Mouse (Mus musculus): Measurements from ENCODE around the gene Nfkbil1. TPM values are rescaled to one million over a fixed set of nuclear protein-coding genes. Genes with fewer than 3 reads are reported as not detected.

Nfkbil1 gene
- total RNA-seq, 4 experiments from 2014 or later = 17.4 to 20.2 (median 19.8) TPM

DNA sequence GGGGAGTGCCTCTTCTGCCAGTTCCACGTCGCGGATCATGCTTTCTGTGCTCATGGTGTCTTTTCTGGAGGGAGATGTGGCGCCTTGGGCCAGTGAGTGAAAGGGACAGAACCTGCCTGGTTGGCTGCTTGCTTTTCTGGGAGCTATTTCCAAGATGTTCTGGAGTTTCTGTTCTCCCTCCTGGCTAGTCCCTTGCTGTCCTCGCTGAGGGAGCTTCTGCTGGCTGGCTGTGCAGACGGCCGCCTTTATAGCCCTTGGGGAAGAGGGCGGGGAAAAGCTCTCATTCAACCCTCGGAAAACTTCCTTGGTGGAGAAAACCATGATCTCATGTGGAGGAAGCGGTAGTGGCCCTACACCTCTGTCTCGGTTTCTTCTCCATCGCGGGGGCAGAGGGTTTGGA lies 33.8 kb downstream of the Nfkbil1 start, which contains the start of gene Tnf:
Tnf (minus strand) TSS at position 221 of the 400 bp plus-strand sequence.
- DNase-seq = no peak

DNA sequence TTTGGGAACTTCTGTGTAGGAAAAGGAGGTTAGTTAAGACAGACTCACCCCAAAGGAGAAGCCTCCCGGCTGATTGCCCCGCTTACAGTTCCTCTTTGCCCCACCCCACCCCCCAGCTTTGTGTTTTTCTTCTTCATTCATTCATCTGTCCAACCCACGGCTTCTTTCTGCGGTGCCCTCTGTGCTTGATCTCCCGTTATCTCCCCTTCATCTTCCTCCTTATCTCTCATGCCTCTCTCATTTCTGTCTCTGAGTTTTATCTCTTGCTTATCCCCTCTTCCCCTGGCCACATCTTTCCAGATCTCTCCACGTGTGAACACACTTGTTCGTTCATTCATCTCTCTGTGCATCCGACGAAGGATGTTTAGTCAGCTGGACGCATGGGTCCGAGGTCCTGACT lies 34.5 kb downstream of the Nfkbil1 start:
- no peak for DNase-seq

DNA sequence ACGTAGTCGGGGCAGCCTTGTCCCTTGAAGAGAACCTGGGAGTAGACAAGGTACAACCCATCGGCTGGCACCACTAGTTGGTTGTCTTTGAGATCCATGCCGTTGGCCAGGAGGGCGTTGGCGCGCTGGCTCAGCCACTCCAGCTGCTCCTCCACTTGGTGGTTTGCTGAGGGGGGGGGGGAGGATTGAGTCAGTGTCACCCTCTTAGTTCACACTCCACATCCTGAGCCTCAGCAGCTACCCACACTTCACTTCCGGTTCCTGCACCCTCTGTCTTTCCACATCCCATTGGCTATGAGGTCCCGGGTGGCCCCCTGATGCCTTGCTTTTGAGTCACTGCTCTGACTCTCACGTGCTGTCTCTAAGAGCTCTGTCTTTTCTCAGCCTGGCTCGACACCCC lies 35.2 kb downstream of the Nfkbil1 start:
- DNase-seq = no peak

DNA sequence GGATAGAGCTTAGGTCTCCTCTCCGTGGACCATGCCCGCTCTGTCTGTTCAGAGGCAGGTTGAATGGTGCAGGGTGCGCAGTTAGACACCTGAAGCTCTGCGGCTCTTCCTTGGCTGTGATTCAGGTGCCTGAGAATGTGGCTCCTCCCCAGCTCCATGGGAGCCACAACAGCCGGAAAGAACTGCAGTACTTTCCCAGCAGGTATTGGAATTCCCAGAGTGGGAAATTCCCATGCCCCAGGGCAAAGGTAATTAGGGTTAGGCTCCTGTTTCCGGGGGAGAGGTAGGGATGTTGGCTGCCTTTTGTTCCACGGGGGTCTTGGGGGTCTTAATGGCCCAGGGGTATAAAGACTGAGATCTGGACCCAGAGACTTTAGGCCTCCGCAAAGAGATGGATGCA lies 36.6 kb downstream of the Nfkbil1 start:
- no peak for DNase-seq

DNA sequence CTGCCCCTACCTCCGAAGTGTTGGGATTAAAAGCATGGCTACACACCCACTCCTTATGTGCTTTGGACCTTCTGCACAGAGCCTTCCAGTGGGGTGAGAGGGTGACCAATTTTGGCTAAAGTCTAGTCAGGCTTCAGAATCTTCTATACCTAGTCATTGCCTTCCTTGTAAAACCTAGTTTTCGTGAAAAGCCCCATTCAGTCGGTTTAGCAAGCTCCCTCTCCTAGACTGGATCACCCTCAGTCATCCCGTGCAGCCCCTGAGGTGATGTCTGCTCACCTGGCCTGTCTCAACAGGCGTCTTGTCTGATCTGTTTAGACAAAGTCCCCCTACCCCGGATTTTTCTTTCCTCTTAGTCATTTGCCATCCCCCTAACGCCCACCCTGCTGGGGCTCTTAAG lies 37.6 kb downstream of the Nfkbil1 start:
- no peak for DNase-seq

DNA sequence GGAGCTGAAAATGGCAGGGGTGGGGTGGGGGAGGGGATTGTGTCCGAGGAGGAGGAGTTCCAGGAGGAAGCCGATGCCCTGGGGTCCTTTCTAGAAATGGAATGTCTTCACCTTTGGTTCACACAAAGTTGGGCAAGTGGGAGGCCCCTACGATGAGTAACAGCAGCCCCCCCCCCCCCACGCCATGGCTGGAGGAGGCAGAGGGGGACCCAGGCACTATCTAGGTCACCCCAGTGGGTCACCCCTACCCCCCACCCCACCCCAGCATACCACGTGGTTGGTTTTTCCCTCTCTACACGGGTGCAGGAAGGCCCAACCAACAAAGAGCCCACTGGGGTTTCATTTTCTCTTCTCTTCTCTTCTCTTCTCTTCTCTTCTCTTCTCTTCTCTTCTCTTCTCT lies 38.5 kb downstream of the Nfkbil1 start:
- no peak for DNase-seq

DNA sequence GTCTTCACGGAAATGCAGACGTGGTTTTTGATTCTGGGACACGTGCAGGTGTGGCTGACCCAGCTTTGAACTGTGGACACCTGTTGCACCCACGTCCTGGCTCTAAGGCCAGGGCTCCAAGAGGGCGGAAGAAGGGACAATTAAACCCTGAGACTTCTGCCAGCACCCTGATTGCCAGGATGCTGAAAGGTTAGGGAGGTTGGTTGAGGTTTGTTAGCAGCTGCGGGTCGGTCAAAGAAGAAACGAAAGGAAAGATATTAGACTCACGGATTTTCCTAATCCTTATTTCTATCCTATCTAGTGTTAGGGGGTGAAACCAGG lies 39.3 kb downstream of the Nfkbil1 start:
- no peak for DNase-seq

DNA sequence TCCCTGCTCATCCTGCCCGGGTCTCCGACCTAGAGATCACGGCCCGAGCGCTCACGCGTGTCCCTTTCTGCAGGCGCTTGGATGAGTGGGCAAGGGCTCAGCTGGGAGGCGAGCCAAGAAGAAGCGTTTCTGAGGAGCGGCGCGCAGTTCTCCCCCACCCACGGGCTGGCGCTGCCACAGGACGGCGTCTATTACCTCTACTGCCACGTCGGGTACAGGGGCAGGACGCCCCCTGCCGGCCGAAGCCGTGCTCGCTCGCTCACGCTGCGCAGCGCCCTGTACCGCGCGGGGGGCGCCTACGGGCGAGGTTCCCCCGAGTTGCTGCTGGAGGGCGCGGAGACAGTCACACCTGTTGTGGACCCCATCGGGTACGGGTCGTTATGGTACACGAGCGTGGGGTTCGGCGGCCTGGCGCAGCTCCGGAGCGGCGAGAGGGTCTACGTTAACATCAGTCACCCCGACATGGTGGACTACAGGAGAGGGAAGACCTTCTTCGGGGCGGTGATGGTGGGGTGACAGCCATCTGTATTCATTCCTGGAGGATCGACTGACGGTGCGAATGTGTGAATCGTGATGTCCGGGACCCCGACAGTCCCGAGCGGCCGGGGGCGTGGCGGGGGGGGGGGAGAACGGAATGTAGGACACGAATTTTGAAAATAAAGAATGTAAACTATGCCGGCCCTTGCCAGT lies 39.8 kb downstream of the Nfkbil1 start:
- DNase-seq = peak; percentile 64

DNA sequence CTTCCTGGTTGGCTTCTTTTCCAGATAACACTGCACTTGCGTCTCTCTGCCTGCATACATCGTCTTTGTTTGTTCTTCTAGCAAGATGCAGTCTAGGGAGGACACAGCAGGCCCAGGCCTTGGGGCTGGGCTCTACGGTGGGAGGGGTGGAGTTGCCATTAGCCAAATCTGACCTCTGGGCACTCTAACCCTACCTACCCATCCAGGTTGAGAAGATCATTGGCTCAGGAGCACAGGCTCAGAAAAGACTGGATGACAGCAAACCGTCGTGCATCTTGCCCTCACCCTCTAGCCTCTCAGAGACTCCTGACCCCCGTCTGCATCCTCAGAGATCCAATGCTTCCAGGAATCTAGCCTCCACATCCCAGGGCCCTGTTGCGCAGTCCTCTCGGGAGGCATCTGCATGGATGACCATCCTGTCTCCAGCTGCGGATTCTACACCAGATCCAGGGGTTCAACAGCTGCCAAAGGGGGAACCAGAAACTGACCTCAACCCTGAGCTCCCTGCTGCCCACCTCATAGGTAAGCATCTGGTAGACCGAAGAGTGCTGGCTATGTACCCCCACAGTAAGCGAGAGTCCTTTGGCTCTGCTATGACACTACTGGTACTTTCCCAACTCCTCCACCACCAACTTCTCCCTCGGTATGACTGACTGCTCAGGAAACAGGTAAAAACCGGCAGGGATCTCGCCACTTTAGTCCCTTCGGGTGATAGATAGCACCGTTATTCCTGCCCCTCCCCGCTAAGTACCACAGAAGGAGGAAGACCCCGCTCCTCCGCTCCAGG lies 40.6 kb downstream of the Nfkbil1 start:
- no peak for DNase-seq

DNA sequence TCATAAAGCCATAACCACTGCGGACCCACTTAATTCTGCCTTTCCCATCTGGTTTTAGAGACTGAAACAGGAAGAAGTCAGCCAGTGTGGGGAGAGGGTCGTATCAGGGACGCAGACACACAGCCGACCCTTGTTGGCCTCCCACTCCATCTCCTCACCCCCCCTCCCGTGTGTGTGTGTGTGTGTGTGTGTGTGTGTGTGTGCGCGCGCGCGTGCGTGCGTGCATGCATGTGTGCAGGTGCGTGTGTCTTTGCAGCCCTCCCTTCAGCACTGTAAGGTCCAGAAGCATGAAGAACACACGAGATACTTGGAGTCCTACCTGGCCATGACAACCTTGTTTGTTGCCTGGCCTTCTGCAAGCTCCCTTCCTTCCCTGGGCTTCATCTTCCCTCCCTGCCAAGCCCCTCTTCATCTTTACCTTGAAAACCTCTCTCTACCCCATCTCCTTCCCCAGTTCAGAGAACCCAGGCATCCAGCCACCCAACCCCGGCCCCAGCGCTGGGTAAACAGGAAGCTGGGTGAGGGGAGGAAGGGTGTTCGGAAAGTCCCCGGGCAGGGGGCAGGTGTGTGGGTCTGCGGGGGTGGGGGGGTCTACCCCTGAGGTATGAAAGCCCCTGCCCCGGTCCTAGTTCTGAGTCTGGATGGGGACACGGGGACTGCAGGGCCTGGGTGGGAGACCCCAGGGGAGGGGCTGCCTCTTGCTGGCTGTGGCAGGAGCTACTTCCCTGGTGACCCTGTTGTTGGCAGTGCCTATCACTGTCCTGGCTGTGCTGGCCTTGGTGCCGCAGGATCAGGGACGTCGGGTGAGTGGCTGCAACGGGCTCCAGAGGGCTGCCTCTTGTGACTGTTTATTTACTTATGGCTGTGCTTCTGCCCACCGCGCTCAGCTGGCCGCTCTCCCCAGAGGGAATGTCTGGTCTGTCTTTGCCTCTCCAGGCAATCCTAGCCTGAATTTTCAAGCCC lies 41.4 kb downstream of the Nfkbil1 start, which contains the start of gene Ltb:
Ltb (plus strand) TSS at position 559 of the 963 bp plus-strand sequence.
- peak; percentile 65 for DNase-seq

DNA sequence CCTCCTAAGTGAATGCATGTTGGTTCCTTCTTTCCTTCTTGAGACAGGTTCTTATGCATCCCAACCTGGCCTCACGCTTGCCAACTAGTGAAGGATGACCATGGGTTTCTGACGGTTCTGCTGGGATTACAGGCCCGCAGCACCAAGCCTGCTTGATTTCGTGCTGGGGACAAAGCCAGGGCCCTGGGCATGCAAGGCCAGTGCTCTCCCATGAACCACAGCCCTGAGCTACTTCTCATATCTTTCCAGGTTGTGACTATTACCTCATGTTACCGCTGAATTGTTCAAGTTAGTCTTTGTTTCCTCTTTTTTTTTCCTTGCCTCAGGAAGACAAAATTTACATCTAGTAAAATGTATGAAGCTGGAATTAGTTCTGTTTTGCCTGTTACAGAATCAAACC lies 42.7 kb downstream of the Nfkbil1 start:
- peak; percentile 48 for DNase-seq

DNA sequence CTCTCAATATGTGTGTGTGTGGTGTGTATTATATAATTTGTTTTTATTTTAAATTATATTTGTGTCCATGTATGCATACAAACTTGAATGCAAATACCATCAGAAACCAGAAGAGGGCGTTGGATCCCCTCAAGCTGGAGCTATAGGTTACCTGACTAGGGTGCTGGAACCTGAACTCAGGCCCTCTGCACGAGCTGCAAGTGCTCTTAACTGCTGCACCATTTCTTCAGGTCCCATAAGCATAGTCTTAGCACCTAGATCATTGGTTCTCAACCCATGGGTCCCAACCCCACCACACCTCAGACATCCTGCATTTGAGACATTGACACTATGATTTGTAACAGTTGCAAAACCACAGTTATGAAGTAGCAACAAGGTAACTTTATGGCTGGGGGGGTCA lies 43.9 kb downstream of the Nfkbil1 start:
- DNase-seq = no peak

DNA sequence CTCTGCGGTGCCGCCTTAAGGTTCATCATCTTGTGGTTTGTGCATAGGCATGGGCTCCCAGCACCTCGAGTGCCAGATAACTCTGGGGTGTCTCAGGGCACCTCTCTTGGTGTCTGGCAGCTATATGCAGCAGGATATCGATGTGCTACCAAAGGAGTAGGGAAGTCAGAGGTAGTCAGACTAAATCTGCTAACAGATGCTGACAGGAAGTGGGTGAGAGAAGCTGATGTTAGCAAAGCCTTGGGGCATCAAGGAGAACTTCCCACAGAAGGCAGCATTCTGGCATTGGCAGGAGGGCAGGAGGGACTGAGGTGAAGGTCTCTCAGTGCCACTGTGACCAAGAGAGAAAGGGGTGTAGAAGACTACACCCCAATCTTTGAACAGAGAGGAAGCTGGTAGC lies 45.5 kb downstream of the Nfkbil1 start:
- DNase-seq = no peak

DNA sequence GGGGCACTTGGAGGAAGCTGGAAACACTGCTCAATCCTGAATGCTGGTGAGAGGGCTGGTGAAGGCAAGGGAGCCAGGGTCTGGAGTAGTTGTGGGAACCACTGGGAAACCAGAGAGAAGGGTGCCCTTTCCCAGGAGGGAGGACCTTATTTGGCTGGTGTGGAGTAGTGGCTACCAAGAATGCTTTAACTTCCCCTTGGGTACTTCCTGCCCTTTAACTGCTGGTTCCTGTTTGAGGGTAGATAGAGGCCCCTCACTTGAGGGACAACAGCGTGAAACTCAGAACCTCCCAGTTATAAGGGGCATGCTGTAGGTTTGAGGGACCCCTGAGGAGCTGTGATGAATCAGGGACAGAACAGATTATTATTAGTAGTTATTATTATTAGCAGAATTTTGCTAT lies 46.4 kb downstream of the Nfkbil1 start:
- DNase-seq = no peak

DNA sequence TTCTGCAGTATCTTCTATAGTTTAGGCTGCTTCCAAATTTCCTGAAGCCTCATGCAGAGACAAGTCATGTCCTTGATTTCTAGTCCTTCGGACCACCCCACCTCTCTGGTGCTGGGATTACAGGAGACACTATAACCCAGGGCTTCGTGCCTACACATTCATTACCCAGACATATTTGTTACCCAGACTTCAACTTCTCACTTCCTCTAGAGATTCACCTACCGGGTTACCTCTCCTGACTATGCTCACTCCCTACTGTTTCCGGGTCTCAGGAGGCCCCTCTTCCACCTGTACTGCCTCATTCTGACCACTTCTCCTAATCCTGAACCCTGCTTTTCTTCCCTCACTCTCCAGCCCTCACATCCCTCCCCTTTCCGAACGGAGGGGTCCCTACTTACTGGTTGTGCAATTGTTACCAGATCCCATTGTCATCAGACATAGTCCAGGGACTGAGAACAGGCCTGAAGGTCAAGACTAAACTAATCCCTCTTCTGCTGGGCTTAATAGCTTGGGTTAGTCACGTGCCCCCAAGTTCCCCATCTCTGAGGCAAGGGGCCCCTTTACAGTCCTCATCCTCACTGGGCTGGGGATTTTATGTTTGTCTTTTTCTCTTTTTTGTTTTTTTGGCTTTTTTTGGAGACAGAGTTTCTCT lies 47.5 kb downstream of the Nfkbil1 start, which contains the start of gene Lst1:
Lst1 (minus strand) TSS at position 481 of the 652 bp plus-strand sequence.
- no peak for DNase-seq

DNA sequence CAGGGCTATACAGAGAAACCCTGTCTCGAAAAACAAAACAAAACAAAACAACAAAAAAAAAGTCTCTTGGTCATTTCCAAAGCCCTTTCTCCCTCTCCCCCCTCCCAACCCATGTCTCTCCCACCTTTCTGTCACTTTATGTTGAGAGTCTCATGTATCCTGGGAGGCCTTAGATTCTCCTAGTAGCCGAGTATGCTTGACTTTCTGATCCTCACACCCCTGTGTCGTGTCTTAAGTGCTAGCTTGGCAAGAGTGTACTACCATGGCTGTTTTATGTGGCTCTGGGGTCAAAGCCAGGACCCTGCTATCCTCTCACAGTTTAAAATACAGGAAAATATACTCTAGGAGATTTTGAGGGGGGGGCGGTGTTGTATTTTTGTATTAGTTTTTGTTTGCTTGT lies 48.2 kb downstream of the Nfkbil1 start:
- DNase-seq = no peak

DNA sequence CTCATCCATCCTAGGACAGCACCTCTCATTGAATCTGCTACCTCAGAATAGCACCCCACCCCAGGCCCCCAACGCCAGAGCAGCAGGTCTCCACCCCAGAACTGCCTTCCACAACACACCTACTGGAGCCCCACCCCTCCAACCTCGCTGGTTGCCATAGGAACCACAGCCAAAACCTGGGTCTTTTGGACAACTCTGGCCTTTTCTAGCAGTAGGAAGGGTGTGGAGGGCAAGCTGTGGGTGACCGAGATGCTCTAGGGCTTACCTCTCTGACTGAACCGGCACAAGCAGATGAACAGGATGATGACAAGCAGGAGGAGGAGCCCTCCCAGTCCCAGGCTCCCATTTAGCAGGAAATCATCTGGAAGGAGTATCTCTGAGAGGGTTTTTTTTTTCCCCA lies 48.9 kb downstream of the Nfkbil1 start:
- DNase-seq = no peak

DNA sequence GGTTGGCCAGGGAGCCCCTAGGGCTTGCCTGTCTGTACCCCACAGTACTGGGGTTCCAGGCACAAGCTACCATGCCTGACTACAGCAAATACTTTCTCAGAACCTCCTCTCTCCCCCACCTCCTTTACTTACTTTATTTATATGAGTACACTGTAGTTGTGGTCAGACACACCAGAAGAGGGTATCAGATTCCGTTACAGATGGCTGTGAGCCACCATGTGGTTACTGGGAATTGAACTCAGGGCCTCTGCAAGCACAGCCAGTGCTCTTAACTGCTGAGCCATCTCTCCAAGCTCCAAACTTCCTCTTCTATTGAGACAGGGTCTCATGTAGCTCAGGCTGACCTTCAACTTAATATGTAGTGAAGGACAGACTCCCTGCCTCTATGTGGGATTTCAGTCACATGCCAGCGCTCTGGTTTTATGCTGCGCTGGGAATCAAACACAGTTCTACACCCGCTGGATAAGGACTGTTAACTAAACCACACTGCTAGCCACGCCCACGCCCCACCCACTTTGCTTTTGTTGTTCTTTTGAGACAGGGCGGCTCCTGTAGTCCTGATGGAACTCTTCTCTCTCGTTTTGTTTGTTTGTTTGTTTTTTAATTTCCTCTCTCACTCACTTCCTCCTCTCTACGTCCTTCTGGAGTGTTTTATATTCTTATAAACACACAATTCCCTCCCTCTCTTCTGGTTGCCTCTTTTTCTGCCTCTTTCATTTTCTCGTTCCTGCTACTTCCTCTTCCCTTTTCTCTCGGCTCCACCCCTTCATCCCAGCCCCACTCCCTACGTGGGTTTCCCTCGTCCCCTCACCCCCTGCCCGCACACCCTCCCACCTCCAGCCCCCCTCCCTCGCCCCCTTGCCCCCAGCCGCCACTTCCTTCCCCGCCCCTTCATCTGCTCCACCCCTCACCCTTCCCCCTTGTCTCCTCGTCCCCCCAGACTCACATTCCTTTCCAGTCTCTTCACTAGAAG lies 49.7 kb downstream of the Nfkbil1 start:
- no peak for DNase-seq

DNA sequence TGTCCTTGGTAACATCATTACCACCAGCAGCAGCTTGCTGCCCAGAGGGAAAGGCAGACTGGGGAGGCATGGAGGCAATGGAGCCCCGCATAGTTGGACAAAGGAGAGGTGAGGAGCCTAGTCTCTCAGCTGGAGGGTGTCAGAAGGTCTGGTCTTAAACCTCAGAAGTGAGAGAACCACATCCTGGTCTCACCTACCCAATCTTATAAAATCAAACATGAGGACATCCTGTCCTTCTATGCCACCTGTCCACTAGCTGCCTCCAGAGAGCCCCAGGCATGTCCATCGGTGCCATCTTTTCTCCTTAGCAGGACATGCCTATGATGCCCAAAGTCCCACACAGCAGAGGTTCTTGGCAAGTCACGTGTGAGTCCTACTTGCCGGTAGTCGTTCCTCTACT lies 55.5 kb downstream of the Nfkbil1 start:
- no peak for DNase-seq

DNA sequence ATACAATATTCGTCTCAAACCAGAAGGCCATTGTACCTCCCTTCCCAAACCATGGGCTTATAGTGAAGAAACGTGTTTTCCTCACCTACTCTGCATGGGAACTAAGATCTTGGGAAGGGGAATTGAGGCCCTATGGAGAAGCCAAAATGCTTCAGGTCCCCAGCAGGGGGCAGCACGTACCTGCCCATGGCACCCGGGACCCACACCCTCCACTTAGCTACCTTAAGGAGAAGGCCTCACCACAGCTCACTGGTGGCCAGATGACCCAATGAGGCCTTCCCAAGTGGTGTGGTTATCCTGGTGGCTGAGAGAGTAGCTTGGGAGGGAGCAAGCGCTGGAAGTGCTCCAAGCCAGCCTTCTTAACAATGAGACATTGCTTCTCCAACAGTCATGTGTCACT lies 57.1 kb downstream of the Nfkbil1 start:
- DNase-seq = peak; percentile 61

DNA sequence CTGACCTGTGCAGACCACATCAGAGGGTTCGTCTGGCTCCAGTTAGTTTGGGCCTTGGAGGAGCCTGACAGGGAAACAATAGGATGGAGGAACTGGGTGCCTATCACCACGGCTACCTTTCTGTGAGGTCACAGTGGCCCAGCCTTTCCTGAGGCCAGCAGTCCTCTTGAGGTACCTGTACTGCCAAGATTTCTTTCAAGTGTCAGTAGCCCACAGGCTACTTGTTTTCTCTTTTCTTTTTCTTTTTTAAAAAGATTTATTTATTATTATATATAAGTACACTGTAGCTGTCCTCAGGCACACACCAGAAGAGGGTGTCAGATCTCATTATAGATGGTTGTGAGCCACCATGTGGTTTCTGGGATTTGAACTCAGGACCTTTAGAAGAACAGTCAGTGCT lies 59.6 kb downstream of the Nfkbil1 start, which contains the start of gene Aif1:
Aif1 (minus strand) TSS at position 101 of the 400 bp plus-strand sequence.
- DNase-seq = no peak

Measured in adrenal gland, adult 8-10 months (tissue).